Mouse (Mus musculus) heart, adult 2 months (tissue): ENCODE data around the gene Eps8. TPM values are rescaled to one million over a fixed set of nuclear protein-coding genes. Genes with fewer than 3 reads are reported as not detected.

Source experiments
- DNase-seq, 2 experiments: peaks; one replicate each; pipeline ENCODE4 v3.0.0; 2021
- H3K27ac ChIP-seq: fragments of 200-600 bp; 2 replicates; pipeline ENCODE4 v1.8.1; 2022
- H3K27me3 ChIP-seq: fragments of 200-500 bp; 2 replicates; pipeline ENCODE4 v1.6.1; 2012; ENCODE audit warnings: mild to moderate bottlenecking, low read length, inconsistent platforms, mixed read lengths; ENCODE audit not compliant: control insufficient read depth, insufficient read depth
- H3K36me3 ChIP-seq: fragments of 200-500 bp; 2 replicates; pipeline ENCODE4 v1.6.1; 2012; ENCODE audit warnings: low read length, inconsistent platforms; ENCODE audit not compliant: control insufficient read depth, insufficient read depth
- H3K4me1 ChIP-seq: fragments of 200-500 bp; 2 replicates; pipeline ENCODE4 v1.6.1; 2011; ENCODE audit warnings: low read length; ENCODE audit not compliant: control insufficient read depth, insufficient read depth
- H3K4me3 ChIP-seq: fragments of 200-600 bp; 2 replicates; pipeline ENCODE4 v1.8.1; 2022
- H3K79me2 ChIP-seq: fragments of 200-500 bp; replicated peaks from 2 replicates; pipeline ENCODE4 v1.6.1; 2012; ENCODE audit warnings: mild to moderate bottlenecking, inconsistent platforms, low read length, moderate library complexity, mixed read lengths; ENCODE audit not compliant: control insufficient read depth, insufficient read depth
- H3K9ac ChIP-seq: fragments of 200-500 bp; 2 replicates; pipeline ENCODE4 v1.6.1; 2012; ENCODE audit warnings: low read depth, mild to moderate bottlenecking, control low read depth, inconsistent platforms, low read length, mixed read lengths
- CTCF ChIP-seq: fragments of 200-600 bp; IDR thresholded peaks from 2 replicates; pipeline ENCODE4 v1.8.1; 2022; ENCODE audit warnings: antibody characterized with exemption, mild to moderate bottlenecking, moderate library complexity
- EP300 ChIP-seq: fragments of 200-500 bp; IDR thresholded peaks from 2 replicates; pipeline ENCODE4 v1.6.1; 2011; ENCODE audit warnings: low read depth, low read length, control low read depth; ENCODE audit not compliant: insufficient read depth
- POLR2A ChIP-seq: fragments of 200-500 bp; IDR thresholded peaks from 2 replicates; pipeline ENCODE4 v1.6.1; 2011; ENCODE audit warnings: mild to moderate bottlenecking, low read depth, low read length, control low read depth; ENCODE audit not compliant: insufficient read depth
- WGBS: fragments of 180-500 bp; shearing (Covaris S2); methylation state at CpG from one replicate; pipeline ENCODE4 v1.1.7; 2018; 5-methylcytosine and 5-hydroxymethylcytosine counted together
- intact Hi-C: fragments of 180-260 bp; cut with DNase I; formaldehyde crosslinking; loops from one replicate; pipeline ENCODE4 v1.15.1; 2025
- polyA plus RNA-seq: library from polyadenylated mRNA; depleted of rRNA; stranded (reverse); fragments of >200 nt; gene quantifications from 2 replicates; pipeline ENCODE4 v1.2.3, GENCODE M21; 2012
- total RNA-seq, 2 experiments: library from RNA; stranded (reverse); gene quantifications; 2 replicates each; pipeline ENCODE4 v1.2.3; 2021

Eps8 gene
- total and polyA plus RNA-seq, 3 experiments: 6.7 to 12.2 (median 11.6) TPM

DNA sequence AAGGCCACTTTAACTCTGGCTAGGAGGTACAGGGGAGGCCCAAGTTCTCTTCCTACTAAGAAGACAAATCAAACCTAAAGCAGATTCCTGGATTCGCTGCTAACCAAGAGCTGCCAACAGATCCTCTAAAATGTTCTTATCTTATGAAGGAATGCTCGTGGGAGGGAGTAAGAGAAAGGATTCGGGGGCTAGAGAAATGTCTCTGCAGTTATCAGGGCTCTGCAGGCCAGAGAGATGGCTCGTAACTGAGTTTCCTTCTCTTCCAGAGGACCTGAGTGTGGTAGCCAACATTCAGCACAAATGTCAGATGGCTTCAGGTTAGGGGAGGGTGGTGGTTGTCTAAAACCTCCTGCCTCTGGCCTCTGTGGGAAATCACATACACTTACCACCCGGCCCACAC lies 106.1 kb downstream of the Eps8 start:
- no peak for TF ChIP-seq CTCF
- DNase-seq: no peak
- Histone ChIP-seq H3K36me3 (no peaks in the 10 kb centered on the region; the same call in 1 of the 2 replicates), H3K79me2 (0 out of 2 replicates have a peak, but pooled peaks cover 1% of the 10 kb centered on the region), H3K27me3 (no peaks in the 10 kb centered on the region), H3K4me1 (peaks cover 4% of the 10 kb centered on the region), H3K27ac (no peak overlapping the region), H3K9ac (no peak overlapping the region), H3K4me3 (no peak overlapping the region)
- WGBS: 55% methylated on average over 5 of the region's 5 CpGs
- intact Hi-C loops: no loop called here

DNA sequence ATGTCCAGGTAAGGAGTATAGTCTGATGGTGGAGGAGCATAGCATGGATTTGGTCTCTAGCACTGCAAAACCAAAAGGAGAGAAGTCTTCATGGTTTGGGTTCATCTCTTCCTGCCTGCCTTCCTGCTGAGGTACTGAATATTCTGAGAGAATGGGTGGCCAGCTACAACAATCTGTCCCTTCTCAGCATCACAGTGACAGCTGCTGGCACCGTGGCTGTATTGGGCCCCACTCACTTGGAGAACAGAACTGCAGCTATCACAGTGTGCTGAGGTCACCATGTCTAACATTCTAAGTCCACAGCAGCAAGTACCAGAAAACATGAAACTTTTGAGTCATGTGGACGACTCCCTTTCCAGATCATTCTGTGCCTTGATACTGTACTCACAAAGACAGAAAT lies 107.1 kb downstream of the Eps8 start:
- H3K27ac ChIP-seq: no peak overlapping the region
- TF ChIP-seq EP300 (no peak), CTCF (no peak), POLR2A (no peak)
- no peak overlapping the region for H3K4me3 ChIP-seq
- 0 out of 2 replicates have a peak, but pooled peaks cover 1% of the 10 kb centered on the region for H3K79me2 ChIP-seq
- H3K9ac ChIP-seq: no peak overlapping the region
- DNase-seq: no peak
- peaks cover 4% of the 10 kb centered on the region for H3K4me1 ChIP-seq
- no peaks in the 10 kb centered on the region for H3K27me3 ChIP-seq
- H3K36me3 ChIP-seq: peaks cover 3% of the 10 kb centered on the region
- WGBS: 46% methylated on average over 2 of the region's 2 CpGs
- intact Hi-C loops: no loop called here

DNA sequence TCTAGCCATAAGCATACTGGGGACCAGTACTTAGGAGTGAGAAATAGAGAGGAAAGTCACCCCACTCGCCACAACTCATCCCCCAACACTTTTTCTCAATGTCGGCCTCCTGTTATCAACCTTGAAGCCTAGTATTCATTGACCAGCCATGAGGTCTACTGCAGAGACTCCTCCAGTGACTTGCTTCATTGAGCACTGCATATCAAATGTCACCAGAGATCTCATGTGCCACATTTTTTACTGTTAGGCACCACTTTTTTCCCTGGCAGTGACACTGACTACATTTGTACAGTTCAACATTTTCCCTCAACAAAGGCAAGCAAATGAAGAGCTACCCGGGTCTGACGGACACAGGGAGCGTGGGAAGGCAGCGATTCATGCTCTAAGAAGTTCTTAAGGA lies 108.6 kb downstream of the Eps8 start:
- no peak overlapping the region for H3K4me3 ChIP-seq
- no peaks in the 10 kb centered on the region for H3K27me3 ChIP-seq
- H3K27ac ChIP-seq: no peak overlapping the region
- H3K36me3 ChIP-seq: peaks cover 3% of the 10 kb centered on the region
- TF ChIP-seq POLR2A (no peak), CTCF (no peak), EP300 (no peak)
- DNase-seq: no peak
- H3K79me2 ChIP-seq: 0 out of 2 replicates have a peak, but pooled peaks cover 1% of the 10 kb centered on the region
- intact Hi-C loops: no loop called here
- WGBS: 96% methylated on average over 6 of the region's 6 CpGs
- no peak overlapping the region for H3K9ac ChIP-seq
- peaks cover 7% of the 10 kb centered on the region for H3K4me1 ChIP-seq

- Histone ChIP-seq H3K27me3 (no peaks in the 10 kb centered on the region), H3K79me2 (0 out of 2 replicates have a peak, but pooled peaks cover 1% of the 10 kb centered on the region), H3K27ac (no peak overlapping the region), H3K36me3 (peaks cover 3% of the 10 kb centered on the region), H3K4me3 (no peak overlapping the region), H3K9ac (no peak overlapping the region), H3K4me1 (peaks cover 7% of the 10 kb centered on the region)
- DNase-seq: no peak
- TF ChIP-seq POLR2A (no peak), CTCF (no peak), EP300 (no peak)
- 91% methylated on average over 3 of the region's 3 CpGs for WGBS
- intact Hi-C loops: no loop called here
Observed at GRCm38 (mm10) chr6:137545341-137545740, 109.3 kb downstream of the Eps8 start.

DNA sequence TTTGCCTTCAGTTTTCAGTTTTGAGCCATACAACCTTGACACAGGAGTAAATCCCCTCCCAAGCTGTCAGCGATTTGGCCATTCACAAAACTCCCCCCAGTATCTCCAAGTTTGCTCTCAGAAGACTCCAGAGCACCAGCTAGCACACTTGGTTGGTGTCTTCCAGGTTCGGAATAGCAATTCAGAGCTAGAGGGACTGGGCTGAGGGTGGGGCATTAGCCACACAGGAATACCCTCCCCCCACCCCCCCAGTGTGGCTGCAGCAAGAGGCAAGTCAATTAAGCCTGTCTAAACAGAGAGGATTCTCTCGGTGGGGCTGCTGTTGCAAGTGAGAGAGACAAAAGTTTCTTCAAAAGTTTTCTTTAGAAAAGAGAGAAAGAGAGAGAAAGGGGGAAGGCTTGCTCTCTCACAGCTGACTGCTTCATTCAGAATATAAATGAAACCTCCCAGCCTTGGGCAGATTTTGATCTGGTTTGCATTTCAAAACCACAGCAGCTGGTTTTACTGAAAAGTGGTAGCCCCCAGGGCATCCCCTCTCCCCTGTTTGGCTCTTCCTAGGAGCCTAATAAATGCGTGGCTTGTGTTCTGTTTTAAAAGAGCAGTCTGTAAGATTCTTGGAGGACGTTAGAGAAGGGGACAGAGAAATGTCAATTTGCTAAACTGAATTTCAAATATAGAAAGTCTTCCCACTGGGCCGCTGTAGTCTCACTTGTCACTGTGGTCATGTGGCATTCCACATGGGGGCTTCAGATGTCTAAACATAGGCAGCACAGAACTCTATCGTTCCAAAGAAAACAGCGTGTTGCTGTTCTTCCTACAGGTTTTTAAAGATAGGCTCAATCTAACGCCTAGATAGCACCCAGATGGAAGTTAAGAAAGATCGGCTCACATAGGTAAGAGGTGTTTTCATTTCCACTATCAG lies 112.2 kb downstream of the Eps8 start:
- Histone ChIP-seq H3K9ac (no peak overlapping the region), H3K27ac (peak overlapping the region; percentile 6; the same call in 1 of the 2 replicates), H3K36me3 (peaks cover 3% of the 10 kb centered on the region), H3K27me3 (no peaks in the 10 kb centered on the region), H3K79me2 (no peaks in the 10 kb centered on the region), H3K4me3 (no peak overlapping the region), H3K4me1 (peaks cover 3% of the 10 kb centered on the region)
- no peak for TF ChIP-seq CTCF
- TF ChIP-seq EP300: no peak
- TF ChIP-seq POLR2A: no peak
- DNase-seq: no peak
- intact Hi-C loops: no loop called here
- WGBS: 44% methylated on average over 10 of the region's 10 CpGs
